In the genomic region with DNA sequence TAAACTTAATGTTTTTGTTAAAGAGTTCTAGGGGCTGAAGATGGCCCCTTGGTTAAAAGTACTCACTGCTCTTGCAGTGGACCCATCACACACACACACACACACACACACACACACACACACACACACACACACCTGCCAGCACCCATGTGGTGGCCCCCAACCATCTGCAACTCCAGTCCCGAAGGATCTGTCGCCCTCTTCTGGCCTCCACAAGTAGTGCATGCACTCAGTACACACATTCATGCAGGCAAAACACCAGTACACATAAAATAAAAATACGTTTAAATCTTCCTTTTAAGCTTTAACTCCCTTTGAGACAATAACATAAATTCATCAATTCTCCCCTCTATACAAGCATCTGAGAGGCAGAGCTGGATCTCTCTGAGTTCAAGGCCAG, we compare ENCODE assay signal across 8 mouse cellular contexts. TPM values are rescaled to one million over a fixed set of nuclear protein-coding genes. Genes with fewer than 3 reads are reported as not detected.
DNase-seq lines count a peak whose midpoint lies in the region; ATAC-seq and TF ChIP-seq lines count a peak whose summit lies in the region.

No protein-coding gene starts in this region.

- no peaks in the 10 kb centered on the region for H3K9me3 ChIP-seq in heart, postnatal 0 days (replicated peaks; ENCODE audit: control insufficient read depth, low read length)
- no peaks in the 10 kb centered on the region for H3K9me3 ChIP-seq in heart, embryonic 11.5 days (replicated peaks; ENCODE audit: control insufficient read depth, low read length)
- H3K9me3 ChIP-seq in midbrain, embryonic 14.5 days (ENCODE audit: control insufficient read depth, low read length) = no peaks in the 10 kb centered on the region
- no peaks in the 10 kb centered on the region for H3K9me3 ChIP-seq in midbrain, embryonic 16.5 days (replicated peaks; ENCODE audit: control insufficient read depth, low read length, poor library complexity, severe bottlenecking)

- 35% methylated on average over 3 of the region's 3 CpGs for WGBS in heart, postnatal 0 days
- WGBS in heart, embryonic 11.5 days (ENCODE audit: insufficient replicate concordance) = 35% methylated on average over 3 of the region's 3 CpGs
- WGBS in midbrain, embryonic 14.5 days = 42% methylated on average over 3 of the region's 3 CpGs
- 30% methylated on average over 3 of the region's 3 CpGs for WGBS in midbrain, embryonic 16.5 days

- no peak for ATAC-seq in heart, postnatal 0 days (ENCODE audit: insufficient read depth, low read depth)
- no peak for ATAC-seq in heart, embryonic 11.5 days (replicated peaks; ENCODE audit: insufficient number of reproducible peaks, low FRiP score, low TSS enrichment)
- ATAC-seq in midbrain, embryonic 14.5 days (ENCODE audit: low FRiP score, low TSS enrichment) = no peak
- no peak for ATAC-seq in midbrain, embryonic 16.5 days
- 0 out of 2 replicates have a peak, but pooled peaks have one; percentile 52 for ATAC-seq in erythroblast, adult 5-6 weeks (replicated peaks; ENCODE audit: low FRiP score, poor library complexity, severe bottlenecking)

- peaks cover 16% of the 10 kb centered on the region for H3K4me1 ChIP-seq in heart, postnatal 0 days (ENCODE audit: control insufficient read depth, insufficient read depth)
- H3K4me1 ChIP-seq in heart, embryonic 11.5 days (ENCODE audit: control insufficient read depth, insufficient read depth, low read length) = peaks cover 30% of the 10 kb centered on the region
- no peaks in the 10 kb centered on the region; the same call in 1 of the 2 replicates for H3K4me1 ChIP-seq in midbrain, embryonic 14.5 days (ENCODE audit: control insufficient read depth, insufficient read depth, low read length)
- H3K4me1 ChIP-seq in midbrain, embryonic 16.5 days (ENCODE audit: control insufficient read depth, insufficient read depth, low read length) = peaks cover 11% of the 10 kb centered on the region

- no peaks in the 10 kb centered on the region for H3K27me3 ChIP-seq in heart, postnatal 0 days (ENCODE audit: control insufficient read depth, insufficient read depth, low read length)
- H3K27me3 ChIP-seq in heart, embryonic 11.5 days (ENCODE audit: control insufficient read depth, insufficient read depth, low read length) = no peaks in the 10 kb centered on the region
- H3K27me3 ChIP-seq in midbrain, embryonic 14.5 days (ENCODE audit: control insufficient read depth, insufficient read depth, low read length) = no peaks in the 10 kb centered on the region
- H3K27me3 ChIP-seq in midbrain, embryonic 16.5 days (ENCODE audit: control insufficient read depth, insufficient read depth, low read depth, low read length) = no peaks in the 10 kb centered on the region

- no peak overlapping the region for H3K4me3 ChIP-seq in heart, postnatal 0 days (ENCODE audit: low read depth, low read length)
- H3K4me3 ChIP-seq in heart, embryonic 11.5 days (ENCODE audit: low read depth, low read length) = no peak overlapping the region
- H3K4me3 ChIP-seq in midbrain, embryonic 14.5 days (replicated peaks; ENCODE audit: low read depth, low read length) = no peak overlapping the region
- no peak overlapping the region for H3K4me3 ChIP-seq in midbrain, embryonic 16.5 days (ENCODE audit: low read depth, low read length)

- H3K36me3 ChIP-seq in heart, postnatal 0 days (replicated peaks; ENCODE audit: control insufficient read depth, insufficient read depth, low read length) = no peaks in the 10 kb centered on the region
- H3K36me3 ChIP-seq in heart, embryonic 11.5 days (ENCODE audit: control insufficient read depth, insufficient read depth, low read length) = no peaks in the 10 kb centered on the region
- H3K36me3 ChIP-seq in midbrain, embryonic 14.5 days (ENCODE audit: control insufficient read depth, insufficient read depth, low read length) = no peaks in the 10 kb centered on the region
- no peaks in the 10 kb centered on the region for H3K36me3 ChIP-seq in midbrain, embryonic 16.5 days (ENCODE audit: control insufficient read depth, insufficient read depth, low read length)

- no peak overlapping the region for H3K9ac ChIP-seq in heart, postnatal 0 days (replicated peaks; ENCODE audit: low read depth, low read length)
- no peak overlapping the region for H3K9ac ChIP-seq in heart, embryonic 11.5 days (ENCODE audit: low read depth, low read length)
- no peak overlapping the region for H3K9ac ChIP-seq in midbrain, embryonic 14.5 days (replicated peaks; ENCODE audit: low read length)
- H3K9ac ChIP-seq in midbrain, embryonic 16.5 days (ENCODE audit: low read depth, low read length) = no peak overlapping the region

- H3K27ac ChIP-seq in heart, postnatal 0 days (ENCODE audit: low read depth) = no peak overlapping the region
- no peak overlapping the region for H3K27ac ChIP-seq in heart, embryonic 11.5 days (ENCODE audit: low read depth, low read length)
- H3K27ac ChIP-seq in midbrain, embryonic 14.5 days (replicated peaks; ENCODE audit: low read depth, low read length) = no peak overlapping the region
- H3K27ac ChIP-seq in midbrain, embryonic 16.5 days (ENCODE audit: low read length) = no peak overlapping the region

- no peak overlapping the region for H3K4me2 ChIP-seq in heart, postnatal 0 days (ENCODE audit: low read depth, low read length)
- H3K4me2 ChIP-seq in heart, embryonic 11.5 days = no peak overlapping the region
- no peak overlapping the region for H3K4me2 ChIP-seq in midbrain, embryonic 14.5 days (ENCODE audit: low read length)
- no peak overlapping the region for H3K4me2 ChIP-seq in midbrain, embryonic 16.5 days (ENCODE audit: low read length)

- no peak for DNase-seq in heart, postnatal 0 days (ENCODE audit: low spot score)
- DNase-seq in midbrain, embryonic 14.5 days = peak; percentile 48
- peak; percentile 73 for DNase-seq in adrenal gland, postnatal 14 days
- DNase-seq in lung, postnatal 4 days = peak; percentile 53 to 72
- no peak for DNase-seq in frontal cortex, postnatal 10 days (ENCODE audit: low spot score in 2 of 2)

- no peak for TF ChIP-seq EP300 in heart, postnatal 0 days (IDR thresholded peaks at IDR 0.05; ENCODE audit: low read depth)

- TF ChIP-seq CTCF in heart, postnatal 0 days (IDR thresholded peaks at IDR 0.05; ENCODE audit: low read depth) = peak; percentile 84

RNA-seq across cellular contexts. Expression of a gene that starts 23.7 kb away (rescaled TPM):
- 3.4 and 6.9 TPM in 2 replicates for total RNA-seq in heart, postnatal 0 days (2014; rRNA removed; ENCODE audit: low replicate concordance)
- 2.7 and 3.2 TPM in 2 replicates for polyA plus RNA-seq in heart, postnatal 0 days (2015; fragmentation: Nextera tagmentation; extraction: Ambion mirVana)
- polyA plus RNA-seq in heart, embryonic 11.5 days (2014; fragmentation: Nextera tagmentation; extraction: Ambion mirVana) = 6.5 and 6.6 TPM in 2 replicates
- 41.1 and 58.8 TPM in 2 replicates for polyA plus RNA-seq in midbrain, embryonic 14.5 days (2014; fragmentation: Nextera tagmentation; extraction: Ambion mirVana)
- 48.4 and 54.3 TPM in 2 replicates for polyA plus RNA-seq in midbrain, embryonic 16.5 days (2015; fragmentation: Nextera tagmentation; extraction: Ambion mirVana)
- 3.7 and 5.2 TPM in 2 replicates for total RNA-seq in adrenal gland, postnatal 14 days (2021)
- total RNA-seq in erythroblast, adult 5-6 weeks (2015; ENCODE audit: low replicate concordance) = 0.58 and 0.63 TPM in 2 replicates
- total RNA-seq in erythroblast, adult 5-6 weeks (2017; ENCODE audit: low replicate concordance) = 0.60 and 1.3 TPM in 2 replicates

Comparison
In these comparisons a context has a peak if more than half of its experiments do, and no peak if none do; other contexts are left out.
1. DNase-seq: peak in midbrain, embryonic 14.5 days (single experiment), adrenal gland, postnatal 14 days (single experiment) and lung, postnatal 4 days (2 of 2); none in heart, postnatal 0 days (single experiment) and frontal cortex, postnatal 10 days (0 of 2).